Mouse (Mus musculus): ENCODE measurements around the gene Cmah. TPM values are rescaled to one million over a fixed set of nuclear protein-coding genes. Genes with fewer than 3 reads are reported as not detected.

Cmah gene
- polyA plus RNA-seq, 1 experiment from 2014 or later: 0.21 TPM

GRCm38 (mm10) chr13:24515101-24515675 lies 188.0 kb downstream of the Cmah start:
- 43% methylated on average over 6 of the region's 6 CpGs for WGBS
- H3K27me3 ChIP-seq (ENCODE audit: insufficient read depth, poor library complexity, severe bottlenecking): peaks cover 4% of the 10 kb centered on the region; the same call in 1 of the 2 replicates
- H3K27ac ChIP-seq: no peak overlapping the region
- no peak overlapping the region for H3K4me3 ChIP-seq
- no peaks in the 10 kb centered on the region for H3K36me3 ChIP-seq
- DNase-seq (ENCODE audit: low spot score): no peak
- no peaks in the 10 kb centered on the region for H3K9me3 ChIP-seq
- peaks cover 10% of the 10 kb centered on the region; the same call in 1 of the 2 replicates for H3K4me1 ChIP-seq

DNA sequence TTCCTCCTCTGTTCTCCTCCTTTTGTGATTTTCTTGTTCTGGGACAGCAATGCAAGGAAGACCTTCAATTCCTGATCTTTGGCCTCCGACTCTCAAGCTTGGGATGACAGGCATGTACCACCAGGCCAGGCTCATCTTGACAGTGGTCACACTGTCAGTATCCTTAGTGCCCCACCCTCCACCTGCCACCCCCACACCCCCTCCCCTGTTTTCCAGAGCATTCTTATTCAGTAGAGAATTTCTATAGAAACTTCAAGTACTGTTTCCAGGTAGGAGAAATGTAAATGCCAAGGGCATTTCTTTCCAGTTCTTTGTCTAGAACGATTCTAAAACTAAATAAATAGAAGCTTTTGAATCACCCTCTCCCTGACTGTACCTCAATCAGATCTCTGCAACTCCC lies 190.6 kb downstream of the Cmah start:
- H3K27me3 ChIP-seq (ENCODE audit: insufficient read depth, poor library complexity, severe bottlenecking): peaks cover 4% of the 10 kb centered on the region; the same call in 1 of the 2 replicates
- no peaks in the 10 kb centered on the region for H3K36me3 ChIP-seq
- H3K4me1 ChIP-seq: peaks cover 20% of the 10 kb centered on the region
- H3K27ac ChIP-seq: 0 out of 2 replicates have a peak overlapping the region, but pooled peaks have one; percentile 23
- DNase-seq (ENCODE audit: low spot score): no peak
- H3K9me3 ChIP-seq: no peaks in the 10 kb centered on the region
- no peak overlapping the region for H3K4me3 ChIP-seq
- 66% methylated on average over 2 of the region's 2 CpGs for WGBS

- DNase-seq (ENCODE audit: low spot score): peak; percentile 79
- Histone ChIP-seq H3K27ac (0 out of 2 replicates have a peak overlapping the region, but pooled peaks have one; percentile 69), H3K27me3 (ENCODE audit: insufficient read depth, poor library complexity, severe bottlenecking) (no peaks in the 10 kb centered on the region), H3K4me1 (peaks cover 20% of the 10 kb centered on the region), H3K9me3 (no peaks in the 10 kb centered on the region), H3K36me3 (no peaks in the 10 kb centered on the region), H3K4me3 (no peak overlapping the region)
- WGBS: 33% methylated on average over 6 of the region's 6 CpGs
Observed at GRCm38 (mm10) chr13:24518887-24519286, 191.7 kb downstream of the Cmah start.

DNA sequence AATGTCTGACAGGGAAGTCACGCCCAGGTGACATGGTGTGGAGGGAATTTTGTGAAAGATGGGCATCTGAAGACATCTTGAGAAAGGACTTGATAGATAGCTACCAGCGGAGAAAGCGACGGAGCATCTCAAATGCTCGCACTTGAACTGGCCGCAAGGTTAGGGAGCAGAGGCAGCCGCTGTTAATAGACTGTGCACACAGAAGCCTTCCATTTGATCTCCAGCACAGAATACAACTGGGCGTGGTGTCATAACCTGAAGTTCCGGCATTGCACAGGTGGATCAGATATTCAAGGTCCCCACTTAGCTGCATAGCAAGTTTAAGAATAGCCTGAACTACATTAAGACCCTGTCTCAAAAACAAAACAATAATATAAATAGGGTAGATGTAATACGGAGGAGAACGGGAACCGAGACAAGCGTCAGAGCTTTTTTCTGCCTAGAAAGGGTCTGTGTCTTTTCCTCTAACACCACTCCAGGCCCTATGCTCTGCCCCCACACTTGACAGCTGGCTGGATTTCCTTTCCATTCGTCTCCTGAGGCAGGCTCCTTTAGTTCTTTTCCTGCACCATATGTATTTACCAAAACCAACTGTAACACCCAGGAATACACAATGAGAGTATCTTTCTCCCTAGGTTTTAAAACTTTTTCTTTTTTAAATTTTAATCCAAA lies 192.9 kb downstream of the Cmah start:
- no peaks in the 10 kb centered on the region for H3K27me3 ChIP-seq (ENCODE audit: insufficient read depth, poor library complexity, severe bottlenecking)
- H3K9me3 ChIP-seq: no peaks in the 10 kb centered on the region
- WGBS: 61% methylated on average over 14 of the region's 14 CpGs
- H3K4me3 ChIP-seq: no peak overlapping the region
- no peaks in the 10 kb centered on the region for H3K36me3 ChIP-seq
- peaks cover 25% of the 10 kb centered on the region for H3K4me1 ChIP-seq
- H3K27ac ChIP-seq: peak overlapping the region; percentile 69
- DNase-seq (ENCODE audit: low spot score): no peak

DNA sequence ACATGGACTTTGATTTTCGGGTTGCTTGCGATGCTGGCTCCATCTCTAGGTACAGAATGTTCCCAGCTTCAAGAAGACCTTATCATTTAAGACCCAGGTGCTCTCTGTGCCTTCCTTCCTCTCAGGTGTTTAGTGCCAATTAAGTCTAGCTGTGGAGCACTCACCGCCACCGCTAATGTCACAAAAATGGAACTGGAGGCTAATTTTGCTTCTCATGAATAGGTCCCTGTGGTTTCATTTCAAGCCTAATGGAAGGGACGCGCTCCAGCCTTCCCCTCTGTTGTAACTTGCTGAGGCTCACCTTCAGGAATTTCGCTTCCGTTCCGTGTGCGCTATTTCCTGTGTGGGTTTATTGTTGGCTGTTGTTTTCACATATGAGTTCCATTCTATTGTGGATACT lies 193.6 kb downstream of the Cmah start:
- Histone ChIP-seq H3K36me3 (no peaks in the 10 kb centered on the region), H3K27ac (peak overlapping the region; percentile 62; the same call in 1 of the 2 replicates), H3K9me3 (no peaks in the 10 kb centered on the region), H3K4me3 (no peak overlapping the region), H3K27me3 (ENCODE audit: insufficient read depth, poor library complexity, severe bottlenecking) (no peaks in the 10 kb centered on the region), H3K4me1 (peaks cover 29% of the 10 kb centered on the region)
- WGBS: 87% methylated on average over 10 of the region's 10 CpGs
- no peak for DNase-seq (ENCODE audit: low spot score)

DNA sequence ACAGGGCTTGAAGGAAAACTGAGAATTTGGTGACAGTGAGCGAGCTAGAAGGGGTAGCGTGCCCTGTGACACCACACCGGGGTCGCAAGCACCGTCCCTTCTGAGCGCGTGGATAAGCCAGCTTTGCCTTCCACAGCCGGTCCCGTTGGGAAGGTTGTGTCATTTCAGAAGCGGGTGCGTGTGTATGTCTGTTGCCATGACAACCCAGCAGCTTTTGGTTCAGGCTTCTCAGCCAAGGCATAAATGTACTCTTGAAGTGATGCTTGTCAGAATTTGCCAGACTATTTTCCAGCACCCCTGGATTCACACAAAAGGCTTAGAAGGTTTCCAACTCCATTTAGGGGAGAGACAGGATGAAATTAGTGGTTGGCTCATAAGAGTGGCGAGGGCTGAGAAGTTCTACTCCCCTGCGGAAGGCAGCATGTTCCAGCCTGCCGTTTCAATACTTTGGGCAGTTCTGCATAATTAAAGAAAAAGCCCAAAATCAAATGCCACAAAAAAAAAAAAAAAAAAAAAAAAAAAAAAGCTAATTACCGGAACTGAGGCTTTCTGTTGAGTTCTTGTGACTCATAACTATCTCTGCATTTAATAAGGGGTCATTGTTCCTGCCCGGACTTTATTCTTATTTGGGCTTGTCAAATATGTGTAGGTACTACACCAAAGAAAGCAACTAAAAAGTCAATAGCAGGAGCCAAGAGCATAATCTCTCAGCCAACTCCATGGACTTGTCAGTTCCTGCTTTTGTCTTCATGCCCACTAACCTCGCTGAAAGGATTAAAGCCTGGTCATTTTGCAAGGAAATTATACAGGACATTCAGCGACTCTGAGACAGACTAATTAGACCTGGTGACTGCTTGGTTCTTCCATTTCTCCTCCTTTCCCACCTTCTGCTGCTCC lies 194.5 kb downstream of the Cmah start:
- no peaks in the 10 kb centered on the region for H3K9me3 ChIP-seq
- no peak for DNase-seq (ENCODE audit: low spot score)
- WGBS: 68% methylated on average over 18 of the region's 18 CpGs
- 0 out of 2 replicates have a peak overlapping the region, but pooled peaks have one; percentile 62 for H3K27ac ChIP-seq
- no peak overlapping the region for H3K4me3 ChIP-seq
- no peaks in the 10 kb centered on the region for H3K27me3 ChIP-seq (ENCODE audit: insufficient read depth, poor library complexity, severe bottlenecking)
- no peaks in the 10 kb centered on the region for H3K36me3 ChIP-seq
- H3K4me1 ChIP-seq: peaks cover 30% of the 10 kb centered on the region

- DNase-seq (ENCODE audit: low spot score): no peak
- Histone ChIP-seq H3K4me3 (no peak overlapping the region), H3K9me3 (no peaks in the 10 kb centered on the region), H3K27me3 (ENCODE audit: insufficient read depth, poor library complexity, severe bottlenecking) (no peaks in the 10 kb centered on the region), H3K36me3 (no peaks in the 10 kb centered on the region), H3K4me1 (peaks cover 33% of the 10 kb centered on the region), H3K27ac (no peak overlapping the region)
- 79% methylated on average over 7 of the region's 7 CpGs for WGBS
Observed at GRCm38 (mm10) chr13:24522343-24522837, 195.2 kb downstream of the Cmah start.

DNA sequence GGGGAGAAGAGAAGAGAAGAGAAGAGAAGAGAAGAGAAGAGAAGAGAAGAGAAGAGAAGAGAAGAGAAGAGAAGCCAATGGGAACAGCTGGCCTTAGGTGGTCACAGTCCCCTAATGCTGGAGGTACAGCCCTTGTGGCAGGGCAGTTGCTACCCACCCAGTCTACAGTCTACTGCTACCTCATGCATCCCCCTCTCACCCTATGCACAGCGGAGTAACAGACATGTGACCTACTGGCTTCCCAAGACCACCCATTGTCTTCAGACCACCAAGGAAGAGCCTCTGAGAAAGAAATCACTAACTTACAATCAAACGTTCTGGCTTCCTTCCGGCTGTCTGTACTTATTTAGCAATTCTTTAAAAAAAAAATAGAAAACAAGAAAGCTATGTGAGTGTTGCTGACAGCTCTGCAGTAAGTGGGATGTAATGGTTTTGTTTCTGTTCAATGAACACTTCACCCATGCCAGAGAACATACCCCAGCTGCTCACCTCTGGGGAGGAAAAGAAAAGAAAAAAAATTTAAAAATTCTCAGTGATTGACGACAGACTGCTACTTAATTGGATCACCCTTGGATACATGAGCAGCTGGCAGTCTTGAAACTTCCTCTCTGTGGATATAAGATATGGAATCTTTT lies 196.5 kb downstream of the Cmah start:
- Histone ChIP-seq H3K4me3 (no peak overlapping the region), H3K27ac (peak overlapping the region; percentile 36; the same call in 1 of the 2 replicates), H3K27me3 (ENCODE audit: insufficient read depth, poor library complexity, severe bottlenecking) (no peaks in the 10 kb centered on the region), H3K4me1 (peaks cover 33% of the 10 kb centered on the region), H3K9me3 (no peaks in the 10 kb centered on the region), H3K36me3 (no peaks in the 10 kb centered on the region)
- DNase-seq (ENCODE audit: low spot score): no peak
- WGBS: 77% methylated on average over 4 of the region's 4 CpGs

DNA sequence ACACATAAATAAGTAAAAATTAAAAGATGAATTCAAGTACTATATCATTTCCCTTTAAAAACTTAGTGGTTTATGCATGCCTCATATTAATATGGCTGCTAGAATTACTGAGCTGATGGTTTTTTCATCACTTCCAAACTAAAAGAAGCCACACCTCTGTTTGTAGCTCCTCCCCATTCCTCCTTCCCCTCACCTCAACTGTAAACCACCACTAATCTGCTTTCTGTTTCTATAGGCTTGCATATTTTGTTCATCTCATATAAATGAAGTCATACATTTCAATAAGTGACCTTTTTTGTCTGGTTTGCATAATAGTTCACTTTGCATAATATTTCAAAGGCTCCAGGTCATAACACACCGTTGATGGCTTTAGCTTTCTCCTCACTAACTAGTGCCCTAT lies 197.3 kb downstream of the Cmah start:
- no peaks in the 10 kb centered on the region for H3K36me3 ChIP-seq
- no peaks in the 10 kb centered on the region for H3K9me3 ChIP-seq
- no peak for DNase-seq (ENCODE audit: low spot score)
- H3K4me3 ChIP-seq: no peak overlapping the region
- whole genome bisulfite sequencing: 73% methylated on average over 1 of the region's 1 CpGs
- peaks cover 29% of the 10 kb centered on the region for H3K4me1 ChIP-seq
- H3K27me3 ChIP-seq (ENCODE audit: insufficient read depth, poor library complexity, severe bottlenecking): no peaks in the 10 kb centered on the region
- H3K27ac ChIP-seq: no peak overlapping the region

- 51% methylated on average over 3 of the region's 3 CpGs for WGBS
- H3K27ac ChIP-seq: no peak overlapping the region
- H3K36me3 ChIP-seq: no peaks in the 10 kb centered on the region
- peaks cover 21% of the 10 kb centered on the region for H3K4me1 ChIP-seq
- no peak for DNase-seq (ENCODE audit: low spot score)
- no peaks in the 10 kb centered on the region for H3K9me3 ChIP-seq
- no peak overlapping the region for H3K4me3 ChIP-seq
- no peaks in the 10 kb centered on the region for H3K27me3 ChIP-seq (ENCODE audit: insufficient read depth, poor library complexity, severe bottlenecking)
Observed at GRCm38 (mm10) chr13:24525551-24525950, 198.3 kb downstream of the Cmah start.

DNA sequence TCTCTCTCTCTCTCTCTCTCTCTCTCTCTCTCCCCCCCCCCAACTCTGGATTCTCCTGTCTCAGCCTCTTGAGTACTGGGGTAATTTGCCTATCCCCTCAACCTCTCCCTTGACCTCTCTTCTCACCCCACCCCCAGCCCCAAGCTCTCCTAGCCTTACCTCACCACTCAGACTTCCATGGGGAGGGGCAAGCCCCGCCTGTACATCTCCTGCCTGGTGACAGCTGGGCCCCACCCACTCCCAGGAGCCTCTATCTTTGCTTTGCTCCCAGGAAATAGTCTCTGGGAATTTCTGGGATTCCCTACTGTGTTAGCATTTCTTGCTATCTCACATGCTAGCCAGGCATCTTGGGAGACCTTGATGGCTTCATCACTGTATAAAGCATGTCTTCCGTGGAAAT lies 199.7 kb downstream of the Cmah start:
- 40% methylated on average over 2 of the region's 2 CpGs for WGBS
- DNase-seq (ENCODE audit: low spot score): no peak
- H3K27me3 ChIP-seq (ENCODE audit: insufficient read depth, poor library complexity, severe bottlenecking): no peaks in the 10 kb centered on the region
- H3K9me3 ChIP-seq: no peaks in the 10 kb centered on the region
- H3K4me1 ChIP-seq: peaks cover 16% of the 10 kb centered on the region; the same call in 1 of the 2 replicates
- no peaks in the 10 kb centered on the region for H3K36me3 ChIP-seq
- H3K4me3 ChIP-seq: no peak overlapping the region
- no peak overlapping the region for H3K27ac ChIP-seq
